Mouse (Mus musculus): Measurements from ENCODE around the gene Ap2m1.

GRCm38 (mm10) chr16:20498677-20499475, 36.4 kb upstream of the Ap2m1 start, which contains the start of gene Eif2b5:
- peak; percentile 87 for TF ChIP-seq POLR2A (IDR thresholded peaks at IDR 0.05; ENCODE audit: borderline replicate concordance, insufficient read depth, low read length)
- no peak for TF ChIP-seq CTCF (IDR thresholded peaks at IDR 0.05; ENCODE audit: borderline replicate concordance, insufficient read depth, low read depth, low read length)
